In genomic region chr11:76523356-76523755, GRCm38 (mm10) we compare ENCODE assay signal across 8 mouse cellular contexts.
DNase-seq lines count a peak whose midpoint lies in the region; ATAC-seq and TF ChIP-seq lines count a peak whose summit lies in the region.
"Had no signal": no experiment of that assay in that cellular context is flagged by ENCODE, and none has a peak within 500 bp of the region (broad histone marks: within the 10 kb centered on the region; RNA-seq: fewer than 3 reads in every experiment).

No protein-coding gene starts in this region.

- no peak overlapping the region for H3K4me2 ChIP-seq in forebrain, embryonic 13.5 days
- no peak overlapping the region for H3K4me2 ChIP-seq in limb, embryonic 11.5 days (ENCODE audit: low read depth, severe bottlenecking)

- no peaks in the 10 kb centered on the region for H3K27me3 ChIP-seq in forebrain, embryonic 13.5 days
- no peaks in the 10 kb centered on the region for H3K27me3 ChIP-seq in limb, embryonic 11.5 days (ENCODE audit: control insufficient read depth, insufficient read depth, low read length)

- 9% methylated on average over 4 of the region's 4 CpGs for WGBS in forebrain, embryonic 13.5 days
- 46% methylated on average over 4 of the region's 4 CpGs for WGBS in limb, embryonic 11.5 days
- WGBS in lung, adult 2 months: 68% methylated on average over 4 of the region's 4 CpGs

- no peaks in the 10 kb centered on the region for H3K9me3 ChIP-seq in forebrain, embryonic 13.5 days (replicated peaks)
- no peaks in the 10 kb centered on the region for H3K9me3 ChIP-seq in limb, embryonic 11.5 days (ENCODE audit: control insufficient read depth, low read length)

- H3K4me1 ChIP-seq in forebrain, embryonic 13.5 days: peaks cover 13% of the 10 kb centered on the region
- peaks cover 32% of the 10 kb centered on the region for H3K4me1 ChIP-seq in limb, embryonic 11.5 days (ENCODE audit: control insufficient read depth, insufficient read depth, low read length)
- H3K4me1 ChIP-seq in lung, adult 2 months (ENCODE audit: control insufficient read depth, insufficient read depth, low read length): no peaks in the 10 kb centered on the region

- peak; percentile 76 to 77 for DNase-seq in right cerebral cortex, adult 2 months (ENCODE audit: low spot score in 2 of 2)
- no peak for DNase-seq in right cerebral cortex, postnatal 14 days
- peak; percentile 58 for DNase-seq in limb, embryonic 11.5 days (ENCODE audit: low spot score)
- no peak for DNase-seq in lung, adult 2 months
- DNase-seq in thymus, postnatal 14 days: no peak
- no peak for DNase-seq in spleen, adult 12 weeks (ENCODE audit: low spot score)
- DNase-seq: lung, postnatal 10 days had no signal

- peak overlapping the region; percentile 48 for H3K27ac ChIP-seq in forebrain, embryonic 13.5 days
- H3K27ac ChIP-seq in limb, embryonic 11.5 days (replicated peaks; ENCODE audit: low read depth, low read length): peak overlapping the region; percentile 25; the same call in 1 of the 2 replicates

- no peaks in the 10 kb centered on the region for H3K36me3 ChIP-seq in forebrain, embryonic 13.5 days (ENCODE audit: poor library complexity, severe bottlenecking)
- H3K36me3 ChIP-seq in limb, embryonic 11.5 days (ENCODE audit: control insufficient read depth, insufficient read depth, low read length): peaks cover 2% of the 10 kb centered on the region; the same call in 1 of the 2 replicates

- H3K4me3 ChIP-seq in forebrain, embryonic 13.5 days: no peak overlapping the region
- H3K4me3 ChIP-seq in limb, embryonic 11.5 days (ENCODE audit: low read depth, low read length): no peak overlapping the region
- no peak overlapping the region for H3K4me3 ChIP-seq in lung, adult 2 months (replicated peaks; ENCODE audit: extremely low read depth, low read depth, low read length)

- no peak for TF ChIP-seq CTCF in lung, adult 2 months (IDR thresholded peaks at IDR 0.05; ENCODE audit: insufficient read depth, low read length)

- no peak overlapping the region for H3K9ac ChIP-seq in forebrain, embryonic 13.5 days
- no peak overlapping the region for H3K9ac ChIP-seq in limb, embryonic 11.5 days (ENCODE audit: low read length)

- ATAC-seq in forebrain, embryonic 13.5 days: peak; percentile 43; the same call in 1 of the 2 replicates
- ATAC-seq in limb, embryonic 11.5 days (ENCODE audit: insufficient number of reproducible peaks, low FRiP score, low TSS enrichment, low read depth): peak; percentile 27; the same call in 1 of the 2 replicates

- TF ChIP-seq POLR2A in lung, adult 2 months (IDR thresholded peaks at IDR 0.05; ENCODE audit: borderline replicate concordance, extremely low read depth, low read depth, low read length): no peak

Comparison
In these comparisons a context has a peak if more than half of its experiments do, and no peak if none do; other contexts are left out.
1. DNase-seq: peak in right cerebral cortex, adult 2 months (2 of 2) and limb, embryonic 11.5 days (single experiment); none in right cerebral cortex, postnatal 14 days (single experiment), lung, adult 2 months (single experiment), thymus, postnatal 14 days (single experiment) and spleen, adult 12 weeks (single experiment).